Mouse (Mus musculus) Muller cell, postnatal 12 days (primary cell): ENCODE results near the gene Krtap4-9.
"Not testable (repeated sequence)": the region's sequence is repeated elsewhere in the genome, so short reads cannot be mapped to it uniquely, and the experiment has no call there.

Source experiments
- DNase-seq: peaks from one replicate; pipeline ENCODE4 v3.0.0-alpha.2; 2015; ENCODE audit errors: inconsistent ontology term

Krtap4-9 gene

GRCm38 (mm10) chr11:99784900-99785299 is at the start of gene Krtap4-9:
Krtap4-9 (plus strand) TSS chr11:99785200.
- DNase-seq, result not testable (repeated sequence)

GRCm38 (mm10) chr11:99743985-99744384 is 41.0 kb upstream of the Krtap4-9 start:
- no peak for DNase-seq

DNA sequence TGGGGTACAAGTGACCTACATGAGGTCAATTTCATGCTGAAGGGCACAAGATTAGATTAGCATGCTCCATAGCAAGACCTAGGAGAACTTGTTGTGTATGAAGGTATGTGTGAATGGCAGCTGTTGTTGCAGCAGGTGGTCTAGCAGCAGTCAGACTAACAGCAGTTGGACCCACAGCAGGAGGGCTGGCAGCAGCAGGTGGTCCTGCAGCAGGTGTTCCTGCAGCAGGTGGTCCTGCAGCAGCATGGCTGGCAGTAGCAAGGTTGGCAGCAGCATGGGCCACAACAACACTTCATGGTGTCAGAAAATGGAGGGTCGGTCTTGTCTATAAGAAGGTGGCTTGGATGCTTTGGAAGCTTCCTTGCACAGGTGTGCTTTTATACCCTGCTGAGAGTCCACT is 26.1 kb upstream of the Krtap4-9 start:
- DNase-seq, result no peak

- DNase-seq, result peak; percentile 78
Measured at GRCm38 (mm10) chr11:99768410-99768809, 16.6 kb upstream of the Krtap4-9 start.

- DNase-seq, result not testable (repeated sequence)
Measured at GRCm38 (mm10) chr11:99772813-99773212, 12.2 kb upstream of the Krtap4-9 start, which contains the start of gene Gm11595. Gm11595 (minus strand) TSS chr11:99772913.

DNA sequence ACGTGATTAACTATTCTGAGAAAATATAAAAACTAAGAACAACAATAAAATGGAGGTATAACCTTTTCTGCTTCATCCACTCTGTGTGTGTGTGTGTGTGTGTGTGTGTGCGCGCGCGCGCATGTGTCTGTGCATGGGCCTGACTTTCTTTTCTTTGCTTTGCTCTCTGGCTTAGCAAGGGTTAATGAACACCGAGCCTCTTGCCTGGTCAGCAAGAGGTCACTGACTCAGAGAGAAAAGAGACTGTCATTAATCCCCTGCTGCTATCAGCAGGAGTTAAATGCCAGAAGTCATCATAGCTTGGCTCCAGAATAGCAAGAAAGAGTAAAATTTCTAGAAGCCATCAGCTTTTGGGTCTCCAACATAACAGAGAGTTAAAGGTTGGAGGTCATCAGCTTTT is 6.6 kb upstream of the Krtap4-9 start:
- no peak for DNase-seq

DNA sequence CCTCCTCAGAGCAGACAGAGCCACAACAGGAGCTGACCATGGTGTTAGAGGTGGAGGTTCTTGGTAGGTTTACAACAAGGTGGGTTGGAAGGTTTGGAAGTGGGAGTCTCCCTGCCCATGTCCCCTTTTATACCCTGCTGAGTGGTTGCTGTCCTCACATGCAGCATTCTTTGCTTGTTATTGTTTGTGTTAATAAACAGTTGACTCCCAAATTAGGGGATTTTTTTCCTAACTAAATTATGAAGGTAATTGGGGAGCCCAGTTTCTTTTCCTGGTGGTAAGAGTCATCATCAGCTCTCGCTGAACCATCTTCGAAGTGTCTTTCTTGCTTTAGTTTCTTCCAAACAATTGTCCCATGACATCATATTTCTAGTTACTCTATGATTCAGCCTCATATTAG is 4.4 kb upstream of the Krtap4-9 start, which contains the start of gene Krtap4-8:
Gene Krtap4-8, minus strand, starts transcription at position 101 of the 400 bp plus-strand sequence.
- DNase-seq, result no peak

- no peak for DNase-seq
Measured at GRCm38 (mm10) chr11:99793367-99793766, 8.4 kb downstream of the Krtap4-9 start, which contains the start of gene Gm11596. Gm11596 (minus strand) TSS chr11:99793467.

- not testable (repeated sequence) for DNase-seq
Measured at GRCm38 (mm10) chr11:99798832-99799231, 13.8 kb downstream of the Krtap4-9 start, which contains the start of gene Gm11569. Gm11569 (minus strand) TSS chr11:99798932.

- DNase-seq, result not testable (repeated sequence)
Measured at GRCm38 (mm10) chr11:99804346-99804745, 19.3 kb downstream of the Krtap4-9 start, which contains the start of gene Gm11554. Gm11554 (minus strand) TSS chr11:99804446.

DNA sequence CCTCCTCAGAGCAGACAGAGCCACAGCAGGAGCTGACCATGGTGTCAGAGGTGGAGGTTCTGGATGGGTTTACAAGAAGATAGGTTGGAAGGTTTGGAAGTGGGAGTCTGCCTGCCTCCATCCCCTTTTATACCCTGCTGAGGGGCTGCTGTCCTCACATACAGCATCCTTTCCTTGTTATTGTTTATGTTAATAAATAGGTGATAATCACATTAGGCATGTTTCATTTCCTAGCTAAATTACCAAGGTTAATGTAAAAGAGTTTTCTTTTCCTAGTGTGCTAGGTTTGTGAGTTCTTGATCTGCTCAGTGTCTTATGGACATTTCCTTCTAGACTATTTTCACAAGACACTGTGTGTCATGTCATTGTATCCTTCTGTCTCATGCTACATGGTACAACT is 24.8 kb downstream of the Krtap4-9 start, which contains the start of gene Krtap4-13:
Gene Krtap4-13, minus strand, starts transcription at position 101 of the 400 bp plus-strand sequence.
- DNase-seq, result not testable (repeated sequence)

- DNase-seq, result not testable (repeated sequence)
Measured at GRCm38 (mm10) chr11:99815566-99815965, 30.6 kb downstream of the Krtap4-9 start, which contains the start of gene Gm11564. Gm11564 (minus strand) TSS chr11:99815666.
